Mouse (Mus musculus) left cerebral cortex, adult 8-10 months (tissue): ENCODE results near the gene Nck2. TPM values are rescaled to one million over a fixed set of nuclear protein-coding genes. Genes with fewer than 3 reads are reported as not detected.

ENCODE experiments used
- DNase-seq, 2 experiments: peaks; one replicate each; pipeline ENCODE4 v3.0.0; 2022; ENCODE audit warnings: low spot score in 2 of 2
- total RNA-seq, 4 experiments: library from RNA; stranded (reverse); gene quantifications; 2 replicates each; pipeline ENCODE4 v1.2.4; 2022

The Nck2 gene
- total RNA-seq, 4 experiments from 2014 or later: 30.7 to 38.3 (median 34.9) TPM

- DNase-seq: no peak
These were observed 14.2 kb upstream of the Nck2 start for GRCm38 (mm10) chr1:43429924-43430876.

- DNase-seq: no peak
These were observed 10.5 kb upstream of the Nck2 start for GRCm38 (mm10) chr1:43433853-43434252.

- DNase-seq: no peak
These were observed 7.8 kb upstream of the Nck2 start for GRCm38 (mm10) chr1:43436554-43436953.

- DNase-seq: no peak
These were observed 5.1 kb upstream of the Nck2 start for GRCm38 (mm10) chr1:43439261-43439660.

GRCm38 (mm10) chr1:43442568-43442967 is 1.8 kb upstream of the Nck2 start:
- DNase-seq: no peak

- peak; percentile 64 to 68 for DNase-seq
These were observed 1.1 kb downstream of the Nck2 start for GRCm38 (mm10) chr1:43445170-43446088.

- DNase-seq: no peak
These were observed 1.7 kb downstream of the Nck2 start for GRCm38 (mm10) chr1:43446089-43446533.

- peak in 1 of 2 experiments; percentile 27 for DNase-seq
These were observed 2.6 kb downstream of the Nck2 start for GRCm38 (mm10) chr1:43446731-43447601.

GRCm38 (mm10) chr1:43447602-43448287 is 3.4 kb downstream of the Nck2 start:
- DNase-seq: no peak

GRCm38 (mm10) chr1:43450811-43451210 is 6.4 kb downstream of the Nck2 start:
- no peak for DNase-seq

- DNase-seq: no peak
These were observed 9.3 kb downstream of the Nck2 start for GRCm38 (mm10) chr1:43453683-43454082.

GRCm38 (mm10) chr1:43454741-43455140 is 10.4 kb downstream of the Nck2 start:
- DNase-seq: no peak

GRCm38 (mm10) chr1:43455196-43455595 is 10.8 kb downstream of the Nck2 start:
- no peak for DNase-seq

GRCm38 (mm10) chr1:43457012-43457766 is 12.8 kb downstream of the Nck2 start:
- no peak for DNase-seq

GRCm38 (mm10) chr1:43460468-43460867 is 16.1 kb downstream of the Nck2 start:
- no peak for DNase-seq

GRCm38 (mm10) chr1:43462666-43463065 is 18.3 kb downstream of the Nck2 start:
- DNase-seq: no peak

- DNase-seq: peak in 1 of 2 experiments; percentile 71
These were observed 19.7 kb downstream of the Nck2 start for GRCm38 (mm10) chr1:43463941-43464682.

- DNase-seq: no peak
These were observed 20.6 kb downstream of the Nck2 start for GRCm38 (mm10) chr1:43464976-43465375.
